Mouse (Mus musculus) lung, postnatal 0 days (tissue): ENCODE data around the gene Polr2e.

ENCODE experiments used
- CTCF ChIP-seq: IDR thresholded peaks from 2 replicates; pipeline ENCODE4 v1.5.1; 2016; ENCODE audit warnings: antibody characterized with exemption, mild to moderate bottlenecking
- EP300 ChIP-seq: IDR thresholded peaks from 2 replicates; pipeline ENCODE4 v1.6.1; 2016; ENCODE audit warnings: antibody characterized with exemption, mild to moderate bottlenecking, control low read depth

GRCm38 (mm10) chr10:80076386-80076785 is 36.8 kb upstream of the Polr2e start:
- TF ChIP-seq CTCF (no peak), EP300 (no peak)
